Comparison of ENCODE assay signal across 7 mouse cellular contexts in genomic region chr7:38023451-38023850, GRCm38 (mm10). TPM values are rescaled to one million over a fixed set of nuclear protein-coding genes. Genes with fewer than 3 reads are reported as not detected.
DNase-seq lines count a peak whose midpoint lies in the region; ATAC-seq and TF ChIP-seq lines count a peak whose summit lies in the region.

Uri1 (minus strand) TSS chr7:38023551.

- no peak within 1 kb of the TSS for H3K27ac ChIP-seq in ES-Bruce4 (ENCODE audit: insufficient read depth, low read length)
- H3K27ac ChIP-seq in forebrain, postnatal 0 days (ENCODE audit: low read depth, low read length), result no peak within 1 kb of the TSS
- no peak within 1 kb of the TSS for H3K27ac ChIP-seq in hindbrain, embryonic 14.5 days

- no peak within 1 kb of the TSS for H3K9ac ChIP-seq in ES-Bruce4 (ENCODE audit: low read depth, poor library complexity, severe bottlenecking)
- no peak within 1 kb of the TSS for H3K9ac ChIP-seq in forebrain, postnatal 0 days
- H3K9ac ChIP-seq in hindbrain, embryonic 14.5 days, result no peak within 1 kb of the TSS

- H3K9me3 ChIP-seq in ES-Bruce4 (replicated peaks; ENCODE audit: control insufficient read depth, insufficient read depth, low read length, poor library complexity, severe bottlenecking), result peaks cover 5% of the 10 kb centered on the region; the same call in 1 of the 2 replicates
- H3K9me3 ChIP-seq in forebrain, postnatal 0 days (ENCODE audit: low read length), result no peaks in the 10 kb centered on the region
- H3K9me3 ChIP-seq in hindbrain, embryonic 14.5 days (ENCODE audit: control insufficient read depth, low read length), result no peaks in the 10 kb centered on the region

- TF ChIP-seq POLR2A in ES-Bruce4 (IDR thresholded peaks at IDR 0.05; ENCODE audit: insufficient read depth, low read length), result no peak

- TF ChIP-seq CTCF in ES-Bruce4 (IDR thresholded peaks at IDR 0.05; ENCODE audit: low read depth, low read length), result no peak
- TF ChIP-seq CTCF in forebrain, postnatal 0 days (IDR thresholded peaks at IDR 0.05; ENCODE audit: low read depth), result no peak

- no peak for DNase-seq in forebrain, postnatal 0 days
- no peak for DNase-seq in hindbrain, embryonic 14.5 days (ENCODE audit: low spot score)
- DNase-seq in Muller cell, postnatal 12 days (ENCODE audit: inconsistent ontology term), result no peak
- DNase-seq in B cell, adult 2 months, result no peak

- 89% methylated on average over 8 of the region's 8 CpGs for WGBS in forebrain, postnatal 0 days
- 92% methylated on average over 8 of the region's 8 CpGs for WGBS in hindbrain, embryonic 14.5 days

- H3K4me3 ChIP-seq in ES-Bruce4 (ENCODE audit: low read depth, low read length), result no peak within 1 kb of the TSS
- no peak within 1 kb of the TSS for H3K4me3 ChIP-seq in forebrain, postnatal 0 days (ENCODE audit: low read depth, low read length)
- no peak within 1 kb of the TSS for H3K4me3 ChIP-seq in hindbrain, embryonic 14.5 days (replicated peaks; ENCODE audit: low read length)

- no peak for ATAC-seq in activated CD4-positive, CD25-positive, alpha-beta regulatory T cell, adult 4 months
- ATAC-seq in forebrain, postnatal 0 days, result no peak
- ATAC-seq in hindbrain, embryonic 14.5 days (ENCODE audit: low FRiP score), result no peak
- no peak for ATAC-seq in megakaryocyte, adult 5-6 weeks (ENCODE audit: poor library complexity, severe bottlenecking)

- no peak for TF ChIP-seq EP300 in ES-Bruce4 (IDR thresholded peaks at IDR 0.05; ENCODE audit: insufficient read depth, low read depth, low read length)

- peaks cover under 1% of the 10 kb centered on the region for H3K4me1 ChIP-seq in ES-Bruce4 (ENCODE audit: control insufficient read depth, insufficient read depth, low read length)
- H3K4me1 ChIP-seq in forebrain, postnatal 0 days (ENCODE audit: insufficient read depth), result no peaks in the 10 kb centered on the region
- no peaks in the 10 kb centered on the region for H3K4me1 ChIP-seq in hindbrain, embryonic 14.5 days (replicated peaks; ENCODE audit: control insufficient read depth, insufficient read depth, low read length)

- H3K4me2 ChIP-seq in forebrain, postnatal 0 days (ENCODE audit: low read depth), result no peak within 1 kb of the TSS
- no peak within 1 kb of the TSS for H3K4me2 ChIP-seq in hindbrain, embryonic 14.5 days (replicated peaks)

- no peaks in the 10 kb centered on the region for H3K36me3 ChIP-seq in ES-Bruce4 (ENCODE audit: control insufficient read depth, insufficient read depth, low read length, poor library complexity, severe bottlenecking)
- no peaks in the 10 kb centered on the region for H3K36me3 ChIP-seq in forebrain, postnatal 0 days (ENCODE audit: insufficient read depth)
- no peaks in the 10 kb centered on the region for H3K36me3 ChIP-seq in hindbrain, embryonic 14.5 days (replicated peaks; ENCODE audit: control insufficient read depth, insufficient read depth)

- H3K27me3 ChIP-seq in ES-Bruce4 (ENCODE audit: control insufficient read depth, insufficient read depth, low read length, poor library complexity, severe bottlenecking), result no peaks in the 10 kb centered on the region
- no peaks in the 10 kb centered on the region for H3K27me3 ChIP-seq in forebrain, postnatal 0 days (ENCODE audit: insufficient read depth, low read length)
- no peaks in the 10 kb centered on the region for H3K27me3 ChIP-seq in hindbrain, embryonic 14.5 days (ENCODE audit: control insufficient read depth, insufficient read depth, low read length)

RNA-seq across cellular contexts. Expression of gene Uri1, which starts in this region (rescaled TPM):
- polyA plus RNA-seq in ES-Bruce4 (2011; ENCODE audit: insufficient read depth, insufficient read length, low read depth, missing spikeins), result 182 and 205 TPM in 2 replicates
- 10 to 100 TPM; 12.3 to 21.5 TPM for polyA plus RNA-seq in activated CD4-positive, CD25-positive, alpha-beta regulatory T cell, adult 4 months (2017; shearing (Covaris generic))
- 43.6 and 49.4 TPM in 2 replicates for total RNA-seq in forebrain, postnatal 0 days (2014; rRNA removed)
- 35.9 and 39.0 TPM in 2 replicates for polyA plus RNA-seq in forebrain, postnatal 0 days (2015; fragmentation: Nextera tagmentation; extraction: Ambion mirVana)
- 34.4 and 41.8 TPM in 2 replicates for polyA plus RNA-seq in hindbrain, embryonic 14.5 days (2014; fragmentation: Nextera tagmentation; extraction: Ambion mirVana)
- 30.8 and 31.5 TPM in 2 replicates for total RNA-seq in megakaryocyte, adult 5-6 weeks (2015)
- total RNA-seq in megakaryocyte, adult 5-6 weeks (2017), result 26.7 and 29.1 TPM in 2 replicates
